Mouse (Mus musculus) bone marrow, adult 2 months (tissue): ENCODE measurements around the gene 9130409I23Rik. TPM values are rescaled to one million over a fixed set of nuclear protein-coding genes. Genes with fewer than 3 reads are reported as not detected.

ENCODE experiments used
- H3K27ac ChIP-seq: fragments of 200-500 bp; 2 replicates; pipeline ENCODE4 v1.5.1; 2012; ENCODE audit warnings: low read depth, mild to moderate bottlenecking, control low read depth, inconsistent platforms, low read length; ENCODE audit not compliant: control insufficient read depth, poor library complexity, insufficient read depth
- H3K4me1 ChIP-seq: fragments of 200-500 bp; 2 replicates; pipeline ENCODE4 v1.6.1; 2011; ENCODE audit warnings: low read length; ENCODE audit not compliant: control insufficient read depth, insufficient read depth
- H3K4me3 ChIP-seq: fragments of 200-500 bp; replicated peaks from 2 replicates; pipeline ENCODE3; 2011; ENCODE audit warnings: mild to moderate bottlenecking, low read depth, low read length, control low read depth; ENCODE audit not compliant: control insufficient read depth
- CTCF ChIP-seq: fragments of 200-500 bp; IDR thresholded peaks from 2 replicates; pipeline ENCODE4 v1.5.1; 2011; ENCODE audit warnings: low read length, control low read depth; ENCODE audit not compliant: control insufficient read depth, insufficient read depth
- POLR2A ChIP-seq: fragments of 200-500 bp; IDR thresholded peaks from 2 replicates; pipeline ENCODE4 v1.6.1; 2011; ENCODE audit warnings: low read depth, mild to moderate bottlenecking, control low read depth, low read length, borderline replicate concordance; ENCODE audit not compliant: control insufficient read depth
- WGBS: fragments of 180-500 bp; shearing (Covaris S2); methylation state at CpG from one replicate; pipeline ENCODE4 v1.1.7; 2018; 5-methylcytosine and 5-hydroxymethylcytosine counted together
- polyA plus RNA-seq: library from polyadenylated mRNA; stranded (reverse); fragments of >200 nt; gene quantifications from 2 replicates; pipeline ENCODE4 v1.2.4, GENCODE M21; 2011; ENCODE audit warnings: low replicate concordance; ENCODE audit not compliant: missing spikeins, insufficient read depth, insufficient read length

The 9130409I23Rik gene
- polyA plus RNA-seq, 1 experiment, result not detected

DNA sequence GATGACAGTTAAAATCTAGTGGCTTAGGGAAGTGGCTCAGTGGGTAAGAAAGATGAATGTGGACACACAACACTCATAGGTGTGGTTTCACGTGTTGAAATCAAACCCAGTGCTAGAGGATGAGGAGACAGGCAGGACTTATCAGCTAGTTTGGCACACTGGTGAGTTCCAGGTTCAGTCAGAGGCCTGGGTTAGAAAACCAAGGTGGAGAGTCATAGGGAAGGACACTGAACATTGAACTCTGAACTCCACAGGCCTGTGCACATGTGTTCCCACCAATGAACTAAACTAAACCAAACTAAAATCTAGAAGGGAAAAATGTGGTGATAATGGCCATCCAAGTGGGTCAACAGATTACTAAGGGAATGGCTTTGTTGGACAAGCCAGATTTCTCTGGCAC, 3.5 kb upstream of the 9130409I23Rik start:
- no peak overlapping the region for H3K4me3 ChIP-seq
- H3K27ac ChIP-seq, result no peak overlapping the region
- WGBS, result 18% methylated on average over 1 of the region's 1 CpGs
- no peaks in the 10 kb centered on the region for H3K4me1 ChIP-seq
- TF ChIP-seq POLR2A, result no peak
- TF ChIP-seq CTCF, result no peak

GRCm38 (mm10) chr1:181049328-181049842, 1.7 kb upstream of the 9130409I23Rik start:
- Histone ChIP-seq H3K27ac (no peak overlapping the region), H3K4me3 (no peak overlapping the region), H3K4me1 (no peaks in the 10 kb centered on the region)
- TF ChIP-seq POLR2A (no peak), CTCF (no peak)

GRCm38 (mm10) chr1:181052898-181053297, 1.9 kb downstream of the 9130409I23Rik start:
- no peak for TF ChIP-seq POLR2A
- no peak for TF ChIP-seq CTCF
- Histone ChIP-seq H3K4me1 (no peaks in the 10 kb centered on the region), H3K27ac (no peak overlapping the region), H3K4me3 (no peak overlapping the region)
- 56% methylated on average over 4 of the region's 4 CpGs for WGBS

DNA sequence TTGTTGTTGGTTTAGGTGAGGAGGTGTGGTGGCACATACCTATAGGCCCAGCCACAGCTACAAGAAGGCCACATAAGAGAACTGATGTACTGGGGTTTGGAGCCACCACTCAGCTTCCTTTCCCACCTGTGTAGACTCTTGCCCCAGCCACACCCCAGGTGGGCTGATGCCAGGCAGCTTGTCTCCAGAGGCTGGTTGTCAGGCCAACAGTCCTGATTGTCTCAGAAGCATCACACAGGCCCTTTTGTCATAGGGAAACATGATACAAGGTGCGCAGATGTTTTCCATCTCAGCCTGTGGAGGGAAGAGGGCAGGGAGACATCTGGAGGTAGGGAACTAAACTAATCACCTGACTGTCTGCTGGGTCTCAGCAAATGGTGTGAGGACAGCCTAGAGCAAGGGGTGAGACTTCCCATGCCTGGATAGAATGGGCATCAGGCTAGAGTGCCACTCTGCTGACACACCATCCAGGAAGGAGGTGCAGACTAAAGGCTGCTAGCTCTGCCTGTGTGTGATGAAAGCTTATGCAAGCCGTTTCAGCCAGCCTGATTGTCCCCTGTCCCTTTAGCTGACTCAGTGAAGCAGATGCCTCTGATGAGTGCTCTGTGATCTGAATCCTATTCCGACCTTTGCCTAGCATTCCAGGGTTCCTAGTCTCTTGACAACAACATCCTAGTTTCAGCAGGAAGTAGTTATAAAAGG, 10.9 kb downstream of the 9130409I23Rik start:
- TF ChIP-seq POLR2A (no peak), CTCF (no peak)
- Histone ChIP-seq H3K27ac (no peak overlapping the region), H3K4me1 (no peaks in the 10 kb centered on the region), H3K4me3 (no peak overlapping the region)
- WGBS, result 66% methylated on average over 3 of the region's 3 CpGs

DNA sequence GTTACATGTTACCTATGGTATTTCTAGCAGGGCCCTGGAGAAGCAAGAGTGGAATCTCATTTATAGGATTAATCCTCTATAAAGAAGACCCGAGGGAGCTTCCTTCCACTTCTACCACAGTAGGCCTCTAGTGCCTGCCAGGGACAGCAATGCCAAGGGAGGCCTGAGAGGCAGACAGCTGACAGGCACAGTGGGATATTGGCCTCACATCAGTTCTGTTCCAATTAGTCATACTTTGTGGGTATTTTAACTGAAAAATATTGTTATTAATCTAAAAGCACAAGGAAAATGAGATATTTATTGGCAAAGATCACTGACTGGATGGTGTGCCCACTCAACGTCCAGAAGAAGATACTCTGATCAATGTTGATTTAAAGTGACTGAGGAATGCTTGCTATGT, 13.0 kb downstream of the 9130409I23Rik start:
- no peak overlapping the region for H3K4me3 ChIP-seq
- TF ChIP-seq CTCF (no peak), POLR2A (no peak)
- 74% methylated on average over 2 of the region's 2 CpGs for WGBS
- no peak overlapping the region for H3K27ac ChIP-seq
- no peaks in the 10 kb centered on the region for H3K4me1 ChIP-seq

GRCm38 (mm10) chr1:181064648-181065047, 13.6 kb downstream of the 9130409I23Rik start:
- no peaks in the 10 kb centered on the region for H3K4me1 ChIP-seq
- TF ChIP-seq POLR2A, result no peak
- TF ChIP-seq CTCF, result no peak
- WGBS, result 68% methylated on average over 6 of the region's 6 CpGs
- no peak overlapping the region for H3K27ac ChIP-seq
- H3K4me3 ChIP-seq, result no peak overlapping the region

DNA sequence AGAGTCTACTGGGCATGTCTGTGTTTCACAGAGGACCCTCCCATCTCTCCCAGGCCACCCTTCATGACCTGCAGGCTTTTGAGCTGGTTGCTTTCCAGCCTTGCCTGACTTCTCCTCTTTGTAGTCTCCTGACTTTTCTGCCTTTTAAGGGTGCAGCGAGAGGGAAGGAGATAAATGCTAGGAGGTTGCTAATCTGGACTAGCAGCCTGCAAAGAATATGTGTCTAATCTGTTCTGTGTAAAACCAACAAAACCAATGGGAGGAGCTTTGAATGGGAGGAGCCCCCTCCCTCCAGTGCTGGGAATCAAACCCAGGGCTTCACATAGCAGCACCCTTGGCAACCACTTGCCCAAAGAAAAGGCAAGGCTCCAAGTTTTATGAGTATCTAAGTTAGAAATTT, 17.3 kb downstream of the 9130409I23Rik start:
- Histone ChIP-seq H3K27ac (no peak overlapping the region), H3K4me3 (no peak overlapping the region), H3K4me1 (no peaks in the 10 kb centered on the region)
- no peak for TF ChIP-seq POLR2A
- no peak for TF ChIP-seq CTCF
- 62% methylated on average over 1 of the region's 1 CpGs for WGBS

GRCm38 (mm10) chr1:181069671-181070070, 18.6 kb downstream of the 9130409I23Rik start:
- TF ChIP-seq POLR2A (no peak), CTCF (no peak)
- 65% methylated on average over 11 of the region's 11 CpGs for WGBS
- H3K4me1 ChIP-seq, result no peaks in the 10 kb centered on the region
- no peak overlapping the region for H3K27ac ChIP-seq
- H3K4me3 ChIP-seq, result no peak overlapping the region
